Mouse (Mus musculus): ENCODE data around the gene Btbd35f16. TPM values are rescaled to one million over a fixed set of nuclear protein-coding genes. Genes with fewer than 3 reads are reported as not detected.
"Not testable (repeated sequence)": the region's sequence is repeated elsewhere in the genome, so short reads cannot be mapped to it uniquely, and the experiment has no call there.

The Btbd35f16 gene
- not detected for polyA plus RNA-seq (2021)

DNA sequence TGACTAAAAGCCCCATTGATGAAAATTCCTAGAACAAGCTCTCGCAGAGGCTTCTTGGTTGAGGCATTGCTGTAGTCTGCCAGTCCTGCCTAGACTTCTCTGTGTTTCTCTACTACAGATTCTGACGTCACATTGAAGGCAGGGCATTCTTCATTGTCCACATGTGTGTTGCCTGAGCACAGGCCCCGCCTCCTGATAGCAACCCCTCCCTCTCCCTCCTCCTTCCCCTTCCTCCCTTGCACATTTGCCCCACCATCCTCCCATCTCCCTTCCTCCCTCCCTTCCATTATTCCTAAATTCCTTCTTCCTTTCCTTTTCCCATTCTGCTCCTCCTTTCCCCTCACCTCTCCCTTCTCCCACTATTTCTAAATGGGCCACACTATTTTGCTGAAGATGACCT, at the start of gene Btbd35f16:
Gene Btbd35f16 (minus strand): TSS at position 101 of the 400 bp plus-strand sequence.
- POLR2A ChIA-PET; DNase-seq (ENCODE audit: low read depth, low spot score); CTCF ChIA-PET; ATAC-seq; in situ Hi-C loops (cut with MboI; ENCODE audit: low pct_unique_long_range_greater_than_20kb); H3K27me3 ChIP-seq: not testable (repeated sequence)

Other genes with a start within 250 kb of the Btbd35f16 start
- gene Btbd35f10, start 204.1 kb downstream of the Btbd35f16 start, polyA plus RNA-seq (2021): not detected
- gene Btbd35f3, start 80.7 kb upstream of the Btbd35f16 start, polyA plus RNA-seq (2021): not detected
- gene Btbd35f28, start 239.6 kb upstream of the Btbd35f16 start, polyA plus RNA-seq (2021): not detected